Mouse (Mus musculus): Measurements from ENCODE around the gene Prkce.

- TF ChIP-seq CTCF (IDR thresholded peaks at IDR 0.05; ENCODE audit: borderline replicate concordance, insufficient read depth, low read length) = no peak
- no peak for TF ChIP-seq POLR2A (IDR thresholded peaks at IDR 0.05; ENCODE audit: low read depth, low read length)
These were observed 162.7 kb downstream of the Prkce start for GRCm38 (mm10) chr17:86330076-86330955.
